Mouse (Mus musculus): ENCODE measurements around the gene Nxpe3.

GRCm38 (mm10) chr16:55858465-55858864 lies 36.6 kb downstream of the Nxpe3 start:
- TF ChIP-seq CTCF (IDR thresholded peaks at IDR 0.05; ENCODE audit: borderline replicate concordance, insufficient read depth, low read depth, low read length) (peak; percentile 66), POLR2A (IDR thresholded peaks at IDR 0.05; ENCODE audit: borderline replicate concordance, insufficient read depth, low read length) (no peak)

Measured in cerebellum, adult 2 months (tissue).